ENCODE assay signal across 8 mouse cellular contexts in genomic region chr2:74451578-74451977, GRCm38 (mm10).
DNase-seq lines count a peak whose midpoint lies in the region; ATAC-seq and TF ChIP-seq lines count a peak whose summit lies in the region.

No protein-coding gene starts in this region.

- peak overlapping the region; percentile 25 for H3K4me2 ChIP-seq in embryonic facial prominence, embryonic 15.5 days (replicated peaks)
- no peak overlapping the region for H3K4me2 ChIP-seq in intestine, embryonic 16.5 days (ENCODE audit: low read depth, low read length)
- H3K4me2 ChIP-seq in midbrain, embryonic 11.5 days: no peak overlapping the region

- H3K4me3 ChIP-seq in gastrocnemius, adult 2 months: no peak overlapping the region
- no peak overlapping the region for H3K4me3 ChIP-seq in embryonic facial prominence, embryonic 15.5 days (replicated peaks)
- no peak overlapping the region for H3K4me3 ChIP-seq in intestine, embryonic 16.5 days (ENCODE audit: low read length)
- H3K4me3 ChIP-seq in midbrain, embryonic 11.5 days (ENCODE audit: low read depth, low read length): no peak overlapping the region

- H3K4me1 ChIP-seq in embryonic facial prominence, embryonic 15.5 days: no peaks in the 10 kb centered on the region
- H3K4me1 ChIP-seq in intestine, embryonic 16.5 days (ENCODE audit: control insufficient read depth, insufficient read depth, low read length): no peaks in the 10 kb centered on the region
- H3K4me1 ChIP-seq in midbrain, embryonic 11.5 days (ENCODE audit: control insufficient read depth, insufficient read depth, low read length): peaks cover 10% of the 10 kb centered on the region; the same call in 1 of the 2 replicates

- 0 out of 2 replicates have a peak overlapping the region, but pooled peaks have one; percentile 24 for H3K27ac ChIP-seq in gastrocnemius, adult 2 months
- 0 out of 2 replicates have a peak overlapping the region, but pooled peaks have one; percentile 22 for H3K27ac ChIP-seq in embryonic facial prominence, embryonic 15.5 days (replicated peaks)
- no peak overlapping the region for H3K27ac ChIP-seq in intestine, embryonic 16.5 days (ENCODE audit: low read length)
- no peak overlapping the region for H3K27ac ChIP-seq in midbrain, embryonic 11.5 days (ENCODE audit: low read depth, low read length)

- TF ChIP-seq CTCF in gastrocnemius, adult 2 months (IDR thresholded peaks at IDR 0.05): no peak

- intact Hi-C loops in gastrocnemius, adult 2 months (cut with DNase I): no loop called here

- H3K36me3 ChIP-seq in embryonic facial prominence, embryonic 15.5 days: no peaks in the 10 kb centered on the region
- no peaks in the 10 kb centered on the region for H3K36me3 ChIP-seq in intestine, embryonic 16.5 days (ENCODE audit: control insufficient read depth, insufficient read depth, low read length)
- H3K36me3 ChIP-seq in midbrain, embryonic 11.5 days (ENCODE audit: control insufficient read depth, insufficient read depth, low read length): no peaks in the 10 kb centered on the region

- no peak overlapping the region for H3K9ac ChIP-seq in embryonic facial prominence, embryonic 15.5 days
- H3K9ac ChIP-seq in intestine, embryonic 16.5 days (ENCODE audit: low read depth, low read length): no peak overlapping the region
- H3K9ac ChIP-seq in midbrain, embryonic 11.5 days (ENCODE audit: low read length): no peak overlapping the region

- no peaks in the 10 kb centered on the region for H3K9me3 ChIP-seq in embryonic facial prominence, embryonic 15.5 days (replicated peaks)
- no peaks in the 10 kb centered on the region for H3K9me3 ChIP-seq in intestine, embryonic 16.5 days (ENCODE audit: control insufficient read depth, low read length)
- H3K9me3 ChIP-seq in midbrain, embryonic 11.5 days (ENCODE audit: control insufficient read depth, low read length): no peaks in the 10 kb centered on the region

- ATAC-seq in embryonic facial prominence, embryonic 15.5 days (ENCODE audit: insufficient number of reproducible peaks, low FRiP score, low TSS enrichment, low read depth): peak; percentile 75; the same call in 1 of the 2 replicates
- ATAC-seq in intestine, embryonic 16.5 days: peak; percentile 70
- ATAC-seq in midbrain, embryonic 11.5 days (ENCODE audit: low FRiP score): no peak
- ATAC-seq in inflammation-experienced regulatory T-cells, adult 6 months: no peak

- WGBS in embryonic facial prominence, embryonic 15.5 days: 20% methylated on average over 6 of the region's 6 CpGs
- WGBS in intestine, embryonic 16.5 days: 36% methylated on average over 6 of the region's 6 CpGs
- WGBS in midbrain, embryonic 11.5 days: 33% methylated on average over 6 of the region's 6 CpGs

- peak; percentile 27 for DNase-seq in gastrocnemius, adult 2 months
- DNase-seq in gastrocnemius, adult 8-10 months (ENCODE audit: low spot score in 2 of 2): no peak
- peak; percentile 82 for DNase-seq in midbrain, embryonic 11.5 days (ENCODE audit: low spot score, missing footprints)
- DNase-seq in Muller cell, postnatal 12 days (ENCODE audit: inconsistent ontology term): no peak
- DNase-seq in urinary bladder, adult 2 months (ENCODE audit: low spot score): no peak

- no peaks in the 10 kb centered on the region for H3K27me3 ChIP-seq in embryonic facial prominence, embryonic 15.5 days
- no peaks in the 10 kb centered on the region for H3K27me3 ChIP-seq in intestine, embryonic 16.5 days (replicated peaks; ENCODE audit: control insufficient read depth, insufficient read depth, low read length)
- H3K27me3 ChIP-seq in midbrain, embryonic 11.5 days (ENCODE audit: control insufficient read depth, insufficient read depth, low read length): no peaks in the 10 kb centered on the region

Comparison
In these comparisons a context has a peak if more than half of its experiments do, and no peak if none do; other contexts are left out.
1. DNase-seq: peak in gastrocnemius, adult 2 months (single experiment) and midbrain, embryonic 11.5 days (single experiment); none in gastrocnemius, adult 8-10 months (0 of 2), Muller cell, postnatal 12 days (single experiment) and urinary bladder, adult 2 months (single experiment).
2. H3K27ac ChIP-seq: peak in gastrocnemius, adult 2 months (single experiment) and embryonic facial prominence, embryonic 15.5 days (single experiment); none in intestine, embryonic 16.5 days (single experiment) and midbrain, embryonic 11.5 days (single experiment).
3. ATAC-seq: peak in embryonic facial prominence, embryonic 15.5 days (single experiment) and intestine, embryonic 16.5 days (single experiment); none in midbrain, embryonic 11.5 days (single experiment) and inflammation-experienced regulatory T-cells, adult 6 months (single experiment).